ENCODE assay signal across 9 mouse cellular contexts in the genomic region with DNA sequence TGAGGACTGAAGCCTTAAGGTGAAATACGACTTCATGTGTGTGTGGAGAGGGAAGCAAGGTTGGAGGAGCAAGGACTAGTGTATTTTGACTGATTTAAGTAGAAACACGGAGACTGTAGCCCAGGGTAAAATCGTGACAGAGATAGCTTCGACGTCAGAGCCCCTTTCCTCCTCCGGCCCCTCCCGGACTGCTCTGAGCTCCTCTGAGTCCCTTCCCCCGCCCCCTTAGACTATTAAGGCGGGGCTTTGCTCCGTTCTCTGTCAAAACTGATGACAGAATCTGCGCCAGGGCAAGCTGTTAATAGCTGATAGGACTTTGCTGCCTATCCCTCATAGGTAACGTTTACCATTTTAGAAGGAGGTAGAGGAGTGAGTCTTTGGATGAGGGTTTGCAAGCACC.
DNase-seq lines count a peak whose midpoint lies in the region; ATAC-seq and TF ChIP-seq lines count a peak whose summit lies in the region.
"Had no signal": no experiment of that assay in that cellular context is flagged by ENCODE, and none has a peak within 500 bp of the region (broad histone marks: within the 10 kb centered on the region; RNA-seq: fewer than 3 reads in every experiment).

No protein-coding gene starts in this region.

- no peak for TF ChIP-seq CTCF in stomach, postnatal 0 days (IDR thresholded peaks at IDR 0.05; ENCODE audit: low read depth)

- no peak overlapping the region for H3K27ac ChIP-seq in heart, embryonic 15.5 days
- H3K27ac ChIP-seq in midbrain, embryonic 13.5 days, result no peak overlapping the region
- H3K27ac ChIP-seq in midbrain, embryonic 10.5 days (replicated peaks), result no peak overlapping the region
- H3K27ac ChIP-seq in hindbrain, embryonic 16.5 days (ENCODE audit: low read depth, low read length), result no peak overlapping the region
- no peak overlapping the region for H3K27ac ChIP-seq in stomach, postnatal 0 days (replicated peaks)
- H3K27ac ChIP-seq: macrophage had no signal

- H3K9me3 ChIP-seq in heart, embryonic 15.5 days (replicated peaks), result no peaks in the 10 kb centered on the region
- H3K9me3 ChIP-seq in midbrain, embryonic 13.5 days, result no peaks in the 10 kb centered on the region
- H3K9me3 ChIP-seq in midbrain, embryonic 10.5 days (replicated peaks), result 0 out of 2 replicates have a peak, but pooled peaks cover 3% of the 10 kb centered on the region
- H3K9me3 ChIP-seq in hindbrain, embryonic 16.5 days (ENCODE audit: control insufficient read depth, low read length), result no peaks in the 10 kb centered on the region
- no peaks in the 10 kb centered on the region for H3K9me3 ChIP-seq in stomach, postnatal 0 days (ENCODE audit: control insufficient read depth, low read length)

- no peak for TF ChIP-seq EP300 in stomach, postnatal 0 days (optimal IDR thresholded peaks at IDR 0.05)

- peak overlapping the region; percentile 36; the same call in 1 of the 2 replicates for H3K4me2 ChIP-seq in heart, embryonic 15.5 days
- H3K4me2 ChIP-seq in midbrain, embryonic 13.5 days (replicated peaks), result peak overlapping the region; percentile 62
- H3K4me2 ChIP-seq in hindbrain, embryonic 16.5 days (ENCODE audit: low read length), result peak overlapping the region; percentile 46
- peak overlapping the region; percentile 8; the same call in 1 of the 2 replicates for H3K4me2 ChIP-seq in stomach, postnatal 0 days (replicated peaks; ENCODE audit: low read depth)

- no peaks in the 10 kb centered on the region for H3K36me3 ChIP-seq in heart, embryonic 15.5 days
- H3K36me3 ChIP-seq in midbrain, embryonic 13.5 days, result no peaks in the 10 kb centered on the region
- H3K36me3 ChIP-seq in midbrain, embryonic 10.5 days, result no peaks in the 10 kb centered on the region
- no peaks in the 10 kb centered on the region for H3K36me3 ChIP-seq in hindbrain, embryonic 16.5 days (ENCODE audit: control insufficient read depth, insufficient read depth, low read length)
- H3K36me3 ChIP-seq in stomach, postnatal 0 days (ENCODE audit: control insufficient read depth, insufficient read depth, low read length), result no peaks in the 10 kb centered on the region

- H3K27me3 ChIP-seq in heart, embryonic 15.5 days, result peaks cover 62% of the 10 kb centered on the region
- H3K27me3 ChIP-seq in midbrain, embryonic 13.5 days, result peaks cover 77% of the 10 kb centered on the region
- peaks cover 100% of the 10 kb centered on the region for H3K27me3 ChIP-seq in midbrain, embryonic 10.5 days (ENCODE audit: low read depth, poor library complexity, severe bottlenecking)
- peaks cover 8% of the 10 kb centered on the region for H3K27me3 ChIP-seq in hindbrain, embryonic 16.5 days (replicated peaks; ENCODE audit: control insufficient read depth, insufficient read depth, low read length)
- H3K27me3 ChIP-seq in stomach, postnatal 0 days (ENCODE audit: control insufficient read depth, insufficient read depth, low read length), result no peaks in the 10 kb centered on the region

- H3K4me1 ChIP-seq in heart, embryonic 15.5 days (replicated peaks), result no peaks in the 10 kb centered on the region
- H3K4me1 ChIP-seq in midbrain, embryonic 13.5 days (replicated peaks), result peaks cover 10% of the 10 kb centered on the region; the same call in 1 of the 2 replicates
- peaks cover 17% of the 10 kb centered on the region for H3K4me1 ChIP-seq in midbrain, embryonic 10.5 days
- H3K4me1 ChIP-seq in hindbrain, embryonic 16.5 days (ENCODE audit: control insufficient read depth, insufficient read depth, low read depth, low read length), result no peaks in the 10 kb centered on the region; the same call in 1 of the 2 replicates
- H3K4me1 ChIP-seq in stomach, postnatal 0 days (replicated peaks; ENCODE audit: control insufficient read depth, insufficient read depth), result no peaks in the 10 kb centered on the region

- no peak overlapping the region for H3K9ac ChIP-seq in heart, embryonic 15.5 days
- no peak overlapping the region for H3K9ac ChIP-seq in midbrain, embryonic 13.5 days (replicated peaks)
- 0 out of 2 replicates have a peak overlapping the region, but pooled peaks have one; percentile 32 for H3K9ac ChIP-seq in hindbrain, embryonic 16.5 days (ENCODE audit: low read depth, low read length)
- no peak overlapping the region for H3K9ac ChIP-seq in stomach, postnatal 0 days (ENCODE audit: low read length)

- no peak overlapping the region for H3K4me3 ChIP-seq in heart, embryonic 15.5 days
- H3K4me3 ChIP-seq in midbrain, embryonic 13.5 days (replicated peaks), result peak overlapping the region; percentile 20
- no peak overlapping the region for H3K4me3 ChIP-seq in midbrain, embryonic 10.5 days
- peak overlapping the region; percentile 22 for H3K4me3 ChIP-seq in hindbrain, embryonic 16.5 days (ENCODE audit: low read length)
- H3K4me3 ChIP-seq in stomach, postnatal 0 days (ENCODE audit: low read depth, low read length), result no peak overlapping the region

- no peak for DNase-seq in heart, adult 9 months (ENCODE audit: low spot score in 2 of 2)
- no peak for DNase-seq in midbrain, embryonic 10.5 days (ENCODE audit: low spot score)
- DNase-seq in stomach, postnatal 0 days (ENCODE audit: low spot score), result no peak
- no peak for DNase-seq in yolk sac, embryonic 10.5 days (ENCODE audit: low spot score)

- no peak for ATAC-seq in heart, embryonic 15.5 days (replicated peaks; ENCODE audit: insufficient number of reproducible peaks, insufficient read depth, low FRiP score, low read depth)
- ATAC-seq in midbrain, embryonic 13.5 days, result no peak
- no peak; the same call in 1 of the 2 replicates for ATAC-seq in hindbrain, embryonic 16.5 days
- no peak for ATAC-seq in stomach, postnatal 0 days (ENCODE audit: low FRiP score, low TSS enrichment)
- no peak for ATAC-seq in megakaryocyte, adult 5-6 weeks (ENCODE audit: poor library complexity, severe bottlenecking)

- WGBS in heart, embryonic 15.5 days, result 14% methylated on average over 12 of the region's 12 CpGs
- 18% methylated on average over 12 of the region's 12 CpGs for WGBS in midbrain, embryonic 13.5 days
- 22% methylated on average over 12 of the region's 12 CpGs for WGBS in midbrain, embryonic 10.5 days
- 15% methylated on average over 12 of the region's 12 CpGs for WGBS in hindbrain, embryonic 16.5 days
- WGBS in stomach, postnatal 0 days, result 20% methylated on average over 12 of the region's 12 CpGs

Comparison
In these comparisons a context has a peak if more than half of its experiments do, and no peak if none do; other contexts are left out.
1. H3K4me3 ChIP-seq: peak in midbrain, embryonic 13.5 days (single experiment) and hindbrain, embryonic 16.5 days (single experiment); none in heart, embryonic 15.5 days (single experiment), midbrain, embryonic 10.5 days (single experiment) and stomach, postnatal 0 days (single experiment).
2. H3K4me2 ChIP-seq: peak in every context shown above with its lines; median percentile 62 in midbrain, embryonic 13.5 days; 46 in hindbrain, embryonic 16.5 days; 36 in heart, embryonic 15.5 days; 8 in stomach, postnatal 0 days.